Mouse (Mus musculus) heart, embryonic 16.5 days (tissue): ENCODE measurements at regions not wholly inside any gene's neighbourhood (a gene's known extent, or its start where the extent isn't known, plus 50 kb on each side); places are given as distances from the start of the nearest gene placed in this dataset.
A peak's percentile ranks its signal among the peaks of the same experiment; 100 is the strongest.

Source experiments
- ATAC-seq: fragments of 200-750 bp; cut with Nextera tagmentation; replicated peaks from 2 replicates; pipeline ENCODE4 v1.8.0; 2017; ENCODE audit warnings: moderate number of reproducible peaks; ENCODE audit not compliant: insufficient read depth, low FRiP score; ENCODE audit errors: extremely low read depth
- H3K27ac ChIP-seq: fragments of 300-500 bp; sonication (generic); 2 replicates; pipeline ENCODE4 v1.5.1; 2014; ENCODE audit warnings: mild to moderate bottlenecking, low read length, control low read depth, moderate library complexity
- H3K27me3 ChIP-seq: fragments of 300-500 bp; sonication (generic); 2 replicates; pipeline ENCODE4 v1.6.1; 2014; ENCODE audit warnings: low read length, mixed read lengths; ENCODE audit not compliant: control insufficient read depth, insufficient read depth
- H3K36me3 ChIP-seq: fragments of 300-500 bp; sonication (generic); 2 replicates; pipeline ENCODE4 v1.6.1; 2014; ENCODE audit not compliant: control insufficient read depth, insufficient read depth
- H3K4me1 ChIP-seq: fragments of 300-500 bp; sonication (generic); 2 replicates; pipeline ENCODE4 v1.6.1; 2014; ENCODE audit warnings: low read length, mixed read lengths; ENCODE audit not compliant: control insufficient read depth, insufficient read depth
- H3K4me2 ChIP-seq: fragments of 300-500 bp; sonication (generic); 2 replicates; pipeline ENCODE4 v1.6.1; 2014; ENCODE audit warnings: low read depth, mild to moderate bottlenecking, control low read depth, low read length
- H3K4me3 ChIP-seq: fragments of 300-500 bp; sonication (generic); 2 replicates; pipeline ENCODE4 v1.5.1; 2014; ENCODE audit warnings: mild to moderate bottlenecking, control low read depth, low read length
- H3K9ac ChIP-seq: fragments of 300-500 bp; sonication (generic); 2 replicates; pipeline ENCODE4 v1.6.1; 2014; ENCODE audit warnings: low read length, control low read depth
- H3K9me3 ChIP-seq: fragments of 300-500 bp; sonication (generic); replicated peaks from 2 replicates; pipeline ENCODE4 v1.6.1; 2016; ENCODE audit warnings: low read length; ENCODE audit not compliant: control insufficient read depth
- WGBS: fragments of 180-500 bp; shearing (Covaris S2); extraction: QIAGEN DNeasy Blood & Tissue Kit; methylation state at CpG from one replicate; pipeline ENCODE4 v1.1.7; 2014; 5-methylcytosine and 5-hydroxymethylcytosine counted together

DNA sequence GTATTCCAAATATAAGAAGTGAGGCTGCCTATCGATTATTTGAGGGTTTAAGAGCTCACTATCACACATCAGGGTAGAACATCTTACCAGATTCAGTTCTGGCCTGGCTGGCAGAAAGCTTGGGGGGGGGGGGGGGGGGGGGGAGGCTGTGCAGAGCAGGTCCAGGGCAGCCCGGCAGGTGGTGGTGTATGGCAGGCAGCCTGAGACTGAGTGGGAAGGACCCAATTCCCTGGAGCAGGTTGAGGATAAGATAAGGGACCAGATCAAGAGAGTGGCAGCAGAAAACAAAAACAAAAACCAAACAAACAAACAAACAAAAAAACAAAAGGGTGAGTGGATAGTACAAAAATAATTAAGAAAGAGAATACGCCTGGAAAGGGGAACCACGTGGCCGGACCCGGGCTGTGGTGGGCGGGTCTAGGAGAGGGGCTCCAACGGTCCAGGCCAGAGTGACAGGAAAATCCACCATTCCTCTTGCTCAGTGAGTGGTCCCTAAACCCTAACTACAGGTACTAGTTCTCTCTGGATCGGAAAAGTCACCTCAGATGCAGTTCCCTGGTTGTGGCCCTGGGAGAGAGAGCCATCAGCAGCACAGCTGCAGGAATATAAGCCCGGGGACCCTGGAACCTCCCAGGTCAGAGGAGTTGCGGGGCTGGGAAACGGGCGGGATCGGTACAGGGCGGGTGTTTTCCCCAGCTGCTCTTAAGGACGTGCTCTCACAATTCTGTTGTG lies 73.3 kb downstream of the Vmn2r112 start:
- ATAC-seq: peak; percentile 90
- WGBS: 11% methylated on average over 16 of the region's 16 CpGs

More for the DNA sequence above, 73.3 kb downstream of the Vmn2r112 start:
- Histone ChIP-seq H3K27ac (no peak overlapping the region), H3K9ac (peak overlapping the region; percentile 72), H3K4me2 (peak overlapping the region; percentile 72), H3K27me3 (no peaks in the 10 kb centered on the region), H3K9me3 (no peaks in the 10 kb centered on the region), H3K4me3 (peak overlapping the region; percentile 65), H3K4me1 (no peaks in the 10 kb centered on the region), H3K36me3 (no peaks in the 10 kb centered on the region)
